Mouse (Mus musculus): Measurements from ENCODE around the gene Cpsf4. TPM values are rescaled to one million over a fixed set of nuclear protein-coding genes. Genes with fewer than 3 reads are reported as not detected.
A peak's percentile ranks its signal among the peaks of the same experiment; 100 is the strongest.
"Not testable (repeated sequence)": the region's sequence is repeated elsewhere in the genome, so short reads cannot be mapped to it uniquely, and the experiment has no call there.

Gene Cpsf4
- total and polyA plus RNA-seq, 2 experiments from 2014 or later: 39.2 to 52.7 TPM

GRCm38 (mm10) chr5:145129124-145129523 lies 37.9 kb upstream of the Cpsf4 start:
- H3K4me3 ChIP-seq (ENCODE audit: low read depth, low read length): no peak overlapping the region
- ATAC-seq (no peak), DNase-seq (no peak)
- no peak overlapping the region for H3K27ac ChIP-seq (ENCODE audit: low read depth, low read length)
- no peaks in the 10 kb centered on the region for H3K4me1 ChIP-seq (ENCODE audit: insufficient read depth)
- no peaks in the 10 kb centered on the region for H3K27me3 ChIP-seq (ENCODE audit: insufficient read depth, low read length)
- no peak overlapping the region for H3K9ac ChIP-seq
- no peak overlapping the region for H3K4me2 ChIP-seq (ENCODE audit: low read depth)
- H3K36me3 ChIP-seq (ENCODE audit: insufficient read depth): peaks cover 79% of the 10 kb centered on the region
- TF ChIP-seq CTCF (IDR thresholded peaks at IDR 0.05; ENCODE audit: low read depth): no peak
- no peaks in the 10 kb centered on the region for H3K9me3 ChIP-seq (ENCODE audit: low read length)
- WGBS: 92% methylated on average over 4 of the region's 4 CpGs

GRCm38 (mm10) chr5:145129773-145130172 lies 37.2 kb upstream of the Cpsf4 start:
- H3K36me3 ChIP-seq (ENCODE audit: insufficient read depth): peaks cover 79% of the 10 kb centered on the region
- H3K4me3 ChIP-seq (ENCODE audit: low read depth, low read length); DNase-seq; H3K4me2 ChIP-seq (ENCODE audit: low read depth); H3K4me1 ChIP-seq (ENCODE audit: insufficient read depth); H3K9ac ChIP-seq; H3K27ac ChIP-seq (ENCODE audit: low read depth, low read length); H3K27me3 ChIP-seq (ENCODE audit: insufficient read depth, low read length); H3K9me3 ChIP-seq (ENCODE audit: low read length); ATAC-seq: not testable (repeated sequence)
- 92% methylated on average over 6 of the region's 6 CpGs for WGBS

DNA sequence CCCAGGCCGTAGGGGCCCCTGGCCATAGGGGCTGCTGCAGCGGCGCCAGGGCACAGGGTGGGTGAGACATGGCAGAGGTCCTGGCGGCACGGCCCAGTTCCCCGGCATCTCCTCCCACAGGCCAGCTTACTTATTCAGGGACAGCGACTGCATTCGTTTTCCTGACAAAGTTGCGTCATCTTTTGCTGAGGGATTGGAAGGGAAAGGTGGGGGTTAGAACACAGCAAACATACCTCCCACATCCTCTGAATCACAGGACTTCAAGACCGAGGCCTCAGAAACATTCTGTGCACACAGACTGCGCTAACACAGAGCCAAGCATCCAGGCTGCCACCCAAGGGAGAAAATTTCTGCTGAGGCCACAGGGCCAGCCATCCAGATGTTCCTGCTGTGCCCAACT lies 36.8 kb upstream of the Cpsf4 start:
- H3K9ac ChIP-seq: no peak overlapping the region
- no peaks in the 10 kb centered on the region for H3K27me3 ChIP-seq (ENCODE audit: insufficient read depth, low read length)
- no peak overlapping the region for H3K4me3 ChIP-seq (ENCODE audit: low read depth, low read length)
- DNase-seq: no peak
- H3K4me2 ChIP-seq (ENCODE audit: low read depth): no peak overlapping the region
- H3K27ac ChIP-seq (ENCODE audit: low read depth, low read length): no peak overlapping the region
- 89% methylated on average over 11 of the region's 11 CpGs for WGBS
- no peaks in the 10 kb centered on the region for H3K4me1 ChIP-seq (ENCODE audit: insufficient read depth)
- TF ChIP-seq CTCF (IDR thresholded peaks at IDR 0.05; ENCODE audit: low read depth): no peak
- H3K9me3 ChIP-seq (ENCODE audit: low read length): no peaks in the 10 kb centered on the region
- ATAC-seq: no peak
- peaks cover 79% of the 10 kb centered on the region for H3K36me3 ChIP-seq (ENCODE audit: insufficient read depth)

DNA sequence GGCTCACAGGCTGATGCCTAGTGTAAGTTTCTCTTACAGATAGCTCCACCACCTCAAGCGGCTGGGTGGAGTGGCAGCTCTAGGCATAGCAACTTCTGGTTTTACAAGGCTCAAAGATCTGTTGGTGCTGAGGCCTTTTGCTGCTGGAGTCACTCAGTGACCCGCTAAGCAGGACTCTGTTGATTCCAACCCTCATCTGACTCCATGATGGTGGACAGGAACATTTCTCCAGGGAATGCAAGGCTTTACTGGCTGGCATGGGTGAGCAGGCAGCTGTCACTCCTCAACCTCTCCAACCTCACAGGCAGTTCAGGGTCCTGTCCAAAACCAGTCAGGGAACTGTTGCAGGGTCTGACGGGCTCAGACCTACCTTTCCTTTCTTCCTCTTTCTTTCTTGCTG lies 36.0 kb upstream of the Cpsf4 start:
- H3K27me3 ChIP-seq (ENCODE audit: insufficient read depth, low read length): no peaks in the 10 kb centered on the region
- ATAC-seq (no peak), DNase-seq (no peak)
- H3K4me3 ChIP-seq (ENCODE audit: low read depth, low read length): no peak overlapping the region
- WGBS: 89% methylated on average over 3 of the region's 3 CpGs
- no peak overlapping the region for H3K27ac ChIP-seq (ENCODE audit: low read depth, low read length)
- no peak overlapping the region for H3K9ac ChIP-seq
- H3K9me3 ChIP-seq (ENCODE audit: low read length): no peaks in the 10 kb centered on the region
- no peak overlapping the region for H3K4me2 ChIP-seq (ENCODE audit: low read depth)
- peaks cover 80% of the 10 kb centered on the region for H3K36me3 ChIP-seq (ENCODE audit: insufficient read depth)
- TF ChIP-seq CTCF (IDR thresholded peaks at IDR 0.05; ENCODE audit: low read depth): no peak
- H3K4me1 ChIP-seq (ENCODE audit: insufficient read depth): no peaks in the 10 kb centered on the region

- H3K4me3 ChIP-seq (ENCODE audit: low read depth, low read length); H3K9me3 ChIP-seq (ENCODE audit: low read length); H3K4me1 ChIP-seq (ENCODE audit: insufficient read depth); H3K9ac ChIP-seq; H3K4me2 ChIP-seq (ENCODE audit: low read depth); H3K27me3 ChIP-seq (ENCODE audit: insufficient read depth, low read length); DNase-seq; H3K27ac ChIP-seq (ENCODE audit: low read depth, low read length); ATAC-seq: not testable (repeated sequence)
- H3K36me3 ChIP-seq (ENCODE audit: insufficient read depth): peaks cover 74% of the 10 kb centered on the region
- WGBS: 88% methylated on average over 6 of the region's 6 CpGs
- TF ChIP-seq CTCF (IDR thresholded peaks at IDR 0.05; ENCODE audit: low read depth): peak; percentile 36
Measured at GRCm38 (mm10) chr5:145133275-145133674, 33.7 kb upstream of the Cpsf4 start.

- H3K9me3 ChIP-seq (ENCODE audit: low read length): no peaks in the 10 kb centered on the region
- H3K9ac ChIP-seq: peak overlapping the region; percentile 81
- H3K27me3 ChIP-seq (ENCODE audit: insufficient read depth, low read length): no peaks in the 10 kb centered on the region
- WGBS: 13% methylated on average over 6 of the region's 6 CpGs
- no peak for ATAC-seq
- no peak for TF ChIP-seq CTCF (IDR thresholded peaks at IDR 0.05; ENCODE audit: low read depth)
- peaks cover 22% of the 10 kb centered on the region; the same call in 1 of the 2 replicates for H3K4me1 ChIP-seq (ENCODE audit: insufficient read depth)
- H3K36me3 ChIP-seq (ENCODE audit: insufficient read depth): peaks cover 42% of the 10 kb centered on the region
- H3K4me3 ChIP-seq (ENCODE audit: low read depth, low read length): peak overlapping the region; percentile 89
- no peak overlapping the region for H3K27ac ChIP-seq (ENCODE audit: low read depth, low read length)
- peak overlapping the region; percentile 84 for H3K4me2 ChIP-seq (ENCODE audit: low read depth)
- DNase-seq: no peak
Measured at GRCm38 (mm10) chr5:145138836-145139235, 28.2 kb upstream of the Cpsf4 start.

DNA sequence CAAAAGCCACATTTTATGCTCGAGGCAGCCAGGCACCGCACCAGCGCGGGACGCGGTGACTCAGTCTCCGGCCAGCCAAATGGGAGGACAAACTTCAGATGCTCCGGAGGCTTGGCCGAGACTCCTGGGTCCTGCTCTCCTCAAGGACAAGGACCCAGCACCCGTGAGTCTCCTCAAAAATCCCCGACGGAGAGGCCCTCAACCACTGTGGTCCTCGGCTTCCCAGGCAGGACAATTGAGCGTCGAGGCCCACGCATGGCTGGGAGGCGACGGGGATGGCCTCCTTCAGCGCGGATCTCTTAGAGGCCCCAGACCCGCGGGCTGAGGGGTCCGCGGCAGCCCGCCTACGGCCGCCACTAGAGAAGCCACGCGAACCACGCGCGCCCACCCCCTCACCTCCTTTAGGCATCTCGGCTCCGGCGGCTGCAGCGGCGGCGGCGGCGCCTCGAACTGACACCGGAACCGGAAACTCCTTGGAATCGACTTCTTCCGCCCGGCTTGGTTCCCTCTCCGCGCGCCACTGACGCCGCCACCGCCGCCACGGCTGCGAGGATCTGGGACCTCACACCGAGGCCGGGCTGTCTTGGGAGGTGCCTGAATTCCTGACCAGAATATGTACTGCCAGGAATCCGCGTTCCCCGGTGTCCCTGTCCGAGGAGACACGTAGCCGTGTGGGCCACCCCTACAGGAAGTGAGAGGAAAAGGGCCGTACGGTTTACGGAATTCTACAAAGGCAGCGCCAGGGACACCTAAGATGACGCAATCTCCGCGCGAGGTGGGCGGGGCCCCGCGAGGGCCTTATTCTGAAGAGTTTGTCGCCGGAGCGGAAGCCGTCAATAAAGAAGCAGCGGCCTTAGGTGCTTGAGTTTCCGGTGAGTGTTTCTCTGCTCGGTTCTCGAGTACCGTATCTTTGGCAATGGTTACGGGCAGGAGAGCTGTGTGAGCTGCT lies 27.2 kb upstream of the Cpsf4 start, which contains the start of the genes Pdap1 and Bud31:
Gene Pdap1, minus strand, starts transcription at position 668 of the 949 bp plus-strand sequence.
Gene Bud31, plus strand, starts transcription at position 792 of the 949 bp plus-strand sequence.
- no peaks in the 10 kb centered on the region for H3K27me3 ChIP-seq (ENCODE audit: insufficient read depth, low read length)
- peak within 1 kb of the TSS; percentile 84 for H3K4me2 ChIP-seq (ENCODE audit: low read depth)
- peaks cover 22% of the 10 kb centered on the region; the same call in 1 of the 2 replicates for H3K4me1 ChIP-seq (ENCODE audit: insufficient read depth)
- H3K9me3 ChIP-seq (ENCODE audit: low read length): no peaks in the 10 kb centered on the region
- DNase-seq (peak; percentile 98), ATAC-seq (peak; percentile 97)
- peak within 1 kb of the TSS; percentile 83 for H3K27ac ChIP-seq (ENCODE audit: low read depth, low read length)
- WGBS: 1% methylated on average over 84 of the region's 84 CpGs
- peak; percentile 33 for TF ChIP-seq CTCF (IDR thresholded peaks at IDR 0.05; ENCODE audit: low read depth)
- H3K36me3 ChIP-seq (ENCODE audit: insufficient read depth): peaks cover 40% of the 10 kb centered on the region
- H3K9ac ChIP-seq: peak within 1 kb of the TSS; percentile 81
- peak within 1 kb of the TSS; percentile 89 for H3K4me3 ChIP-seq (ENCODE audit: low read depth, low read length)
